Mouse (Mus musculus): ENCODE results near the gene Slfn9. TPM values are rescaled to one million over a fixed set of nuclear protein-coding genes. Genes with fewer than 3 reads are reported as not detected.
A peak's percentile ranks its signal among the peaks of the same experiment; 100 is the strongest.

Gene Slfn9
- polyA plus RNA-seq, 2 experiments, result 3.8 to 5.6 TPM

- Histone ChIP-seq H3K4me3 (ENCODE audit: insufficient read depth in 1 of 2, low read depth in 2 of 2, low read length in 2 of 2) (no peak overlapping the region), H3K4me1 (replicated peaks; ENCODE audit: control insufficient read depth in 2 of 2, insufficient read depth in 2 of 2, low read length in 1 of 2) (no peaks in the 10 kb centered on the region), H3K27ac (no peak overlapping the region), H3K9ac (replicated peaks) (no peak overlapping the region), H3K27me3 (ENCODE audit: control insufficient read depth, insufficient read depth, low read length) (peaks cover 12% of the 10 kb centered on the region), H3K4me2 (ENCODE audit: low read depth) (no peak overlapping the region), H3K9me3 (ENCODE audit: control insufficient read depth, low read length) (no peaks in the 10 kb centered on the region), H3K36me3 (replicated peaks; ENCODE audit: control insufficient read depth, insufficient read depth, low read depth) (no peaks in the 10 kb centered on the region)
- DNase-seq (ENCODE audit: low read depth in 3 of 3, low spot score in 3 of 3), result no peak
- no peak for ATAC-seq (ENCODE audit: insufficient read depth)
- 30% methylated on average over 10 of the region's 10 CpGs for WGBS (ENCODE audit: insufficient replicate concordance)
- no peak for TF ChIP-seq CTCF (IDR thresholded peaks at IDR 0.05; ENCODE audit: low read depth)
- TF ChIP-seq EP300 (IDR thresholded peaks at IDR 0.05; ENCODE audit: low read depth), result no peak
Observed at GRCm38 (mm10) chr11:82956925-82957324, 34.7 kb downstream of the Slfn9 start.

- TF ChIP-seq EP300 (IDR thresholded peaks at IDR 0.05; ENCODE audit: low read depth) (no peak), CTCF (IDR thresholded peaks at IDR 0.05; ENCODE audit: low read depth) (no peak)
- 58% methylated on average over 6 of the region's 6 CpGs for WGBS (ENCODE audit: insufficient replicate concordance)
Observed at GRCm38 (mm10) chr11:82954631-82955030, 37.0 kb downstream of the Slfn9 start.

DNA sequence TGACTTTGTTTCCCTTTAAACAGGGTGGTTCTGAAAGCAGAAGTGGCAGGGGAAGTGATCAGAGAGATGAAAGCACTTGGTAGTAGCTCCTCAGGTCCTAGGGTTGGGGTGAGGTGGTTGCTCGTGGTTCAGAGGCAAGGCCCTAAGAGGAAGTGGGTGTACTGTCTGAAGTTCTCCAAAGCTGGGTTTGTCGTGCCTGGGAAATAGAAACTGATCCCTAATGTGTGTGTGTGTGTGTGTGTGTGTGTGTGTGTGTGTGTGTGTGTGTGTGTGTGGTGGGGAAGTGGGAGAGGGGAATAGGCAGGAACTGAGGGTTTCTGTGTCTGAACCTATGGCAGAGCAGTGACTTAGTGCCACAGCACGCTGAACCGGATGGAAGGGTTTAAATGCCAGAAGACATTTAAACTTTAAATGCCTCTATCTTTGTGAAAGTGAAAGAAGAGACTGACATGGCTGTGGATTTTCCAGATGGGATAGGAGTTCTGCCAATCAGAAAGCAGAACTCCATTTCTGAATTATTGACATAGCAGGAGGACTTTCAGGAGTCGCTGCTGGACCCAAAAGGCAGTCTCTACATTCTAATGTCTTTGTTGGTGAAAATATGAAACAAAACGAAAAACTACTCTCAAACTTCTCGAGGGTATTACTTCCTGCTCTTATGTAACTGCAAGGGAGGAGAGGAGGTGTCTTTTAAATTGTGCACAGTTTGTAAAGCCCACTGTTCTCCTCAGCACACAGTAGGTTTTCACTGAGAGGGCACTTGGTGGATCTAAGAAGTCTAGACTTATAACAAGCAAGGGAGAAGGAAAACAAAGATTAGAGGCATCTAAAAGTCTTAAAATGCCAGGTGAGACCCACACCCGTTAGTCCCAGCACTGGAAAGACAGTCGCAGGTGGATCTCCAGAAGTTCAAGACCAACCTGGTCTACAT is 38.8 kb downstream of the Slfn9 start:
- Histone ChIP-seq H3K4me2 (ENCODE audit: low read depth) (peak overlapping the region; percentile 3), H3K9me3 (ENCODE audit: control insufficient read depth, low read length) (no peaks in the 10 kb centered on the region), H3K36me3 (replicated peaks; ENCODE audit: control insufficient read depth, insufficient read depth, low read depth) (no peaks in the 10 kb centered on the region), H3K9ac (replicated peaks) (no peak overlapping the region), H3K4me3 (ENCODE audit: insufficient read depth in 1 of 2, low read depth in 2 of 2, low read length in 2 of 2) (no peak overlapping the region), H3K27me3 (ENCODE audit: control insufficient read depth, insufficient read depth, low read length) (peaks cover 32% of the 10 kb centered on the region), H3K4me1 (replicated peaks; ENCODE audit: control insufficient read depth in 2 of 2, insufficient read depth in 2 of 2, low read length in 1 of 2) (no peaks in the 10 kb centered on the region), H3K27ac (no peak overlapping the region)
- whole genome bisulfite sequencing (ENCODE audit: insufficient replicate concordance), result 27% methylated on average over 9 of the region's 9 CpGs
- no peak for TF ChIP-seq CTCF (IDR thresholded peaks at IDR 0.05; ENCODE audit: low read depth)
- TF ChIP-seq EP300 (IDR thresholded peaks at IDR 0.05; ENCODE audit: low read depth), result no peak
- DNase-seq (ENCODE audit: low read depth in 3 of 3, low spot score in 3 of 3), result no peak
- ATAC-seq (ENCODE audit: insufficient read depth), result no peak

More at GRCm38 (mm10) chr11:82954631-82955030, 37.0 kb downstream of the Slfn9 start:
- H3K4me2 ChIP-seq (ENCODE audit: low read depth), result no peak overlapping the region
- H3K4me3 ChIP-seq (ENCODE audit: insufficient read depth in 1 of 2, low read depth in 2 of 2, low read length in 2 of 2), result no peak overlapping the region
- DNase-seq (ENCODE audit: low read depth in 3 of 3, low spot score in 3 of 3) (no peak), ATAC-seq (ENCODE audit: insufficient read depth) (no peak)
- H3K27me3 ChIP-seq (ENCODE audit: control insufficient read depth, insufficient read depth, low read length), result peaks cover 32% of the 10 kb centered on the region
- no peaks in the 10 kb centered on the region for H3K36me3 ChIP-seq (replicated peaks; ENCODE audit: control insufficient read depth, insufficient read depth, low read depth)
- no peaks in the 10 kb centered on the region for H3K9me3 ChIP-seq (ENCODE audit: control insufficient read depth, low read length)
- no peaks in the 10 kb centered on the region for H3K4me1 ChIP-seq (replicated peaks; ENCODE audit: control insufficient read depth in 2 of 2, insufficient read depth in 2 of 2, low read length in 1 of 2)
- no peak overlapping the region for H3K27ac ChIP-seq
- H3K9ac ChIP-seq (replicated peaks), result no peak overlapping the region

- TF ChIP-seq CTCF (IDR thresholded peaks at IDR 0.05; ENCODE audit: low read depth) (no peak), EP300 (IDR thresholded peaks at IDR 0.05; ENCODE audit: low read depth) (no peak)
- no peaks in the 10 kb centered on the region for H3K4me1 ChIP-seq (replicated peaks; ENCODE audit: control insufficient read depth in 2 of 2, insufficient read depth in 2 of 2, low read length in 1 of 2)
- H3K9me3 ChIP-seq (ENCODE audit: control insufficient read depth, low read length), result no peaks in the 10 kb centered on the region
- H3K4me3 ChIP-seq (ENCODE audit: insufficient read depth in 1 of 2, low read depth in 2 of 2, low read length in 2 of 2), result peak overlapping the region in 1 of 2 experiments; percentile 7; a peak in 1 of 4 replicates
- peaks cover 32% of the 10 kb centered on the region for H3K27me3 ChIP-seq (ENCODE audit: control insufficient read depth, insufficient read depth, low read length)
- ATAC-seq (ENCODE audit: insufficient read depth) (no peak), DNase-seq (ENCODE audit: low read depth in 3 of 3, low spot score in 3 of 3) (no peak)
- H3K9ac ChIP-seq (replicated peaks), result no peak overlapping the region
- 1% methylated on average over 28 of the region's 28 CpGs for WGBS (ENCODE audit: insufficient replicate concordance)
- no peak overlapping the region for H3K27ac ChIP-seq
- H3K36me3 ChIP-seq (replicated peaks; ENCODE audit: control insufficient read depth, insufficient read depth, low read depth), result no peaks in the 10 kb centered on the region
- peak overlapping the region; percentile 31 for H3K4me2 ChIP-seq (ENCODE audit: low read depth)
Observed at GRCm38 (mm10) chr11:82951865-82952611, 39.6 kb downstream of the Slfn9 start.
